Mouse (Mus musculus) thymus, postnatal 14 days (tissue): ENCODE data around the gene AI837181.
A peak's percentile ranks its signal among the peaks of the same experiment; 100 is the strongest.

Experiments used
- DNase-seq: peaks from one replicate; pipeline ENCODE4 v3.0.0; 2021

Gene AI837181

GRCm38 (mm10) chr19:5448354-5449150, 23.6 kb downstream of the AI837181 start:
- no peak for DNase-seq

GRCm38 (mm10) chr19:5449673-5450072, 24.7 kb downstream of the AI837181 start:
- no peak for DNase-seq

- DNase-seq: no peak
These were observed 26.8 kb downstream of the AI837181 start for GRCm38 (mm10) chr19:5451766-5452165.

GRCm38 (mm10) chr19:5455037-5455436, 30.1 kb downstream of the AI837181 start:
- DNase-seq: no peak

- no peak for DNase-seq
These were observed 30.6 kb downstream of the AI837181 start for GRCm38 (mm10) chr19:5455568-5455967.

- no peak for DNase-seq
These were observed 31.4 kb downstream of the AI837181 start for GRCm38 (mm10) chr19:5456241-5456921.

GRCm38 (mm10) chr19:5456922-5457745, 32.2 kb downstream of the AI837181 start:
- peak; percentile 97 for DNase-seq

GRCm38 (mm10) chr19:5457746-5458442, 33.0 kb downstream of the AI837181 start, which contains the start of gene Ccdc85b:
Gene Ccdc85b, minus strand, starts transcription at chr19:5457894.
- DNase-seq: no peak

- no peak for DNase-seq
These were observed 34.1 kb downstream of the AI837181 start for GRCm38 (mm10) chr19:5459019-5459418.

GRCm38 (mm10) chr19:5459896-5460295, 35.0 kb downstream of the AI837181 start:
- DNase-seq: no peak

GRCm38 (mm10) chr19:5460465-5460911, 35.5 kb downstream of the AI837181 start, which contains the start of gene Fibp:
Gene Fibp, plus strand, starts transcription at chr19:5460615.
- peak; percentile 85 for DNase-seq

- DNase-seq: no peak
These were observed 36.5 kb downstream of the AI837181 start for GRCm38 (mm10) chr19:5461411-5461810.

- DNase-seq: no peak
These were observed 38.3 kb downstream of the AI837181 start for GRCm38 (mm10) chr19:5463212-5463611.

- DNase-seq: peak; percentile 80
These were observed 39.0 kb downstream of the AI837181 start for GRCm38 (mm10) chr19:5463791-5464562.

GRCm38 (mm10) chr19:5465037-5465436, 40.1 kb downstream of the AI837181 start:
- no peak for DNase-seq

GRCm38 (mm10) chr19:5466916-5467500, 42.1 kb downstream of the AI837181 start:
- no peak for DNase-seq

- peak; percentile 82 for DNase-seq
These were observed 43.4 kb downstream of the AI837181 start, which contains the start of gene Ctsw for GRCm38 (mm10) chr19:5468374-5468773. Gene Ctsw, minus strand, starts transcription at chr19:5468507.

GRCm38 (mm10) chr19:5471846-5472245, 46.9 kb downstream of the AI837181 start:
- no peak for DNase-seq

GRCm38 (mm10) chr19:5472857-5473256, 47.9 kb downstream of the AI837181 start:
- DNase-seq: no peak

GRCm38 (mm10) chr19:5473720-5474119, 48.8 kb downstream of the AI837181 start, which contains the start of gene Efemp2:
Gene Efemp2, plus strand, starts transcription at chr19:5473954.
- DNase-seq: peak; percentile 79
